Mouse (Mus musculus): ENCODE data around the gene Mrps21.

GRCm38 (mm10) chr3:95842503-95843214, 28.7 kb downstream of the Mrps21 start:
- TF ChIP-seq CTCF (IDR thresholded peaks at IDR 0.05; ENCODE audit: insufficient read depth, low read length) (no peak), POLR2A (IDR thresholded peaks at IDR 0.05; ENCODE audit: borderline replicate concordance, extremely low read depth, low read depth, low read length) (no peak)

All from lung, adult 2 months (tissue).